Mouse (Mus musculus): ENCODE measurements at regions not wholly inside any gene's neighbourhood (a gene's known extent, or its start where the extent isn't known, plus 50 kb on each side); places are given as distances from the start of the nearest gene placed in this dataset.

DNA sequence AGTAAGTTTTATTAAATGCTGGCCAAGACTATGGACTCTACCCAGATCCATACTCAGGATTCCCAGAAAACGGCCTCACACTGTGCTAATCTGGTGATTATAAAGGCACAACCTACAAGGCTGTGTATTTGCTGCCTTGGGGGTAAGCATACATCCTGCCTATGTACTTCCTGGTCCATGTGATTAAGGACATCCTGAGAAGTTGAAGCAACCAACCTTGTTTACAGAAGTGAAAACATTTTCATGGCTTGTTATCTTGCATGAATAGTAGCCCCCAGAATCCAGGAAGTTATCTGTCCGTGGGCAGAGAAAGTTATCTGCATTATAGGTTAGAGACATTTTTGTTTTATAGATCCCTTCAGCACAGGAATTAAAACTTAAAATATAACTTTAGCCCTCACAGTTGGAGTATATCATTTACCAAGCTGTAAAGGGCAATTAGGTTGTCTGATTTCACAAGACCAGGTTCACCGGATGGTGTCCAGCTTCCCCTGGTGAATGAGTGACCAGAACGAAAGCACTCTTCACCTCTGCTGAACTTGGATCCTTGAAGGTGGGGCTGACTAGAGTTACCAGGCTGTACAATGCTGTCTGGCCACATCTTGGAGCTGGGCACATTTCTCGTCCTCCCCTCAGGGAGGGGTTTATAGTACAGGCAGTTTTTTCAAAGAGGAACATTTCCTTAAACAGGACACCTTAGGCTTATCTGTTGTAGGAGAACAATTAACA lies 90.1 kb upstream of the Tbl1xr1 start:
- H3ac ChIP-seq (ENCODE audit: control insufficient read depth, insufficient read length), result no peak overlapping the region
- H3K36me3 ChIP-seq (ENCODE audit: control insufficient read depth, insufficient read depth), result no peaks in the 10 kb centered on the region
- H3K4me2 ChIP-seq (ENCODE audit: low read depth), result no peak overlapping the region
- TF ChIP-seq MAX (IDR thresholded peaks at IDR 0.05; ENCODE audit: low read depth), result no peak
- no peak for TF ChIP-seq MYOD1 (IDR thresholded peaks at IDR 0.05; ENCODE audit: control insufficient read depth in 1 of 3, insufficient read length in 2 of 3, low read depth in 2 of 3)
- no peak for TF ChIP-seq MYOG (IDR thresholded peaks at IDR 0.05; ENCODE audit: control insufficient read depth in 1 of 3, insufficient read depth in 1 of 3, insufficient read length in 2 of 3, low read depth in 2 of 3)
- no peak for TF ChIP-seq TCF12 (IDR thresholded peaks at IDR 0.05; ENCODE audit: insufficient read depth, poor library complexity, severe bottlenecking)
- TF ChIP-seq USF1 (IDR thresholded peaks at IDR 0.05; ENCODE audit: low read depth), result no peak
- TF ChIP-seq CEBPB (IDR thresholded peaks at IDR 0.05; ENCODE audit: insufficient read depth, poor library complexity, severe bottlenecking), result no peak
- no peak for TF ChIP-seq SRF (IDR thresholded peaks at IDR 0.05; ENCODE audit: control insufficient read depth, insufficient read length, low read depth)
- no peak for TF ChIP-seq TCF3 (IDR thresholded peaks at IDR 0.05; ENCODE audit: insufficient read length, low read depth)
- no peak for TF ChIP-seq POLR2AphosphoS2 (IDR thresholded peaks at IDR 0.05; ENCODE audit: insufficient read length, low read depth)
- no peak for TF ChIP-seq E2F4 (IDR thresholded peaks at IDR 0.05; ENCODE audit: insufficient read depth)
- no peak for TF ChIP-seq REST (IDR thresholded peaks at IDR 0.05; ENCODE audit: insufficient read depth, insufficient read length)
- TF ChIP-seq POLR2A (IDR thresholded peaks at IDR 0.05; ENCODE audit: insufficient read length, low read depth), result no peak
- no peak overlapping the region for H3K4me3 ChIP-seq
- no peaks in the 10 kb centered on the region for H3K79me2 ChIP-seq (ENCODE audit: control insufficient read depth, insufficient read depth)
- H3K27me3 ChIP-seq (ENCODE audit: control insufficient read depth, insufficient read depth, insufficient read length), result no peaks in the 10 kb centered on the region

DNA sequence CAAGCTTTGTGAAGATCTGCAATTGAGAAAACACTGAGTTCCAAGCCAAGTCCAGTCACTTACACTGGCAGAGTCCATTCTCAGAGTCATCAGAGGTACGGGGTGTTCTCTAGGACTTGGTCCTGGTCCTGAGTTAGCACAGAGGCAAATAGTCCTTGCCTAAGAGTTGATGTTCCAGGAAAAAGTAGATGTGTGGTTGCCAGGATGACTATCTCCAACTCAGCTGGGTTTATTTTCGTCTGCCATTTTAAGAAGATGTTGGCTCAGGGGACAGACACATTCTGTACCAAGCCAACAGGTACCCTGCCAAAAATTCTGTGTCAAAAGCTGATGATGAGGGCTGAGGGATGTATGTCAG lies 89.6 kb upstream of the Tbl1xr1 start:
- TF ChIP-seq USF1 (IDR thresholded peaks at IDR 0.05; ENCODE audit: low read depth), result no peak
- no peak for TF ChIP-seq CEBPB (IDR thresholded peaks at IDR 0.05; ENCODE audit: insufficient read depth, poor library complexity, severe bottlenecking)
- Histone ChIP-seq H3K79me2 (ENCODE audit: control insufficient read depth, insufficient read depth) (no peaks in the 10 kb centered on the region), H3K27me3 (ENCODE audit: control insufficient read depth, insufficient read depth, insufficient read length) (no peaks in the 10 kb centered on the region), H3K4me2 (ENCODE audit: low read depth) (no peak overlapping the region), H3K4me3 (no peak overlapping the region), H3K36me3 (ENCODE audit: control insufficient read depth, insufficient read depth) (no peaks in the 10 kb centered on the region), H3ac (ENCODE audit: control insufficient read depth, insufficient read length) (no peak overlapping the region)

DNA sequence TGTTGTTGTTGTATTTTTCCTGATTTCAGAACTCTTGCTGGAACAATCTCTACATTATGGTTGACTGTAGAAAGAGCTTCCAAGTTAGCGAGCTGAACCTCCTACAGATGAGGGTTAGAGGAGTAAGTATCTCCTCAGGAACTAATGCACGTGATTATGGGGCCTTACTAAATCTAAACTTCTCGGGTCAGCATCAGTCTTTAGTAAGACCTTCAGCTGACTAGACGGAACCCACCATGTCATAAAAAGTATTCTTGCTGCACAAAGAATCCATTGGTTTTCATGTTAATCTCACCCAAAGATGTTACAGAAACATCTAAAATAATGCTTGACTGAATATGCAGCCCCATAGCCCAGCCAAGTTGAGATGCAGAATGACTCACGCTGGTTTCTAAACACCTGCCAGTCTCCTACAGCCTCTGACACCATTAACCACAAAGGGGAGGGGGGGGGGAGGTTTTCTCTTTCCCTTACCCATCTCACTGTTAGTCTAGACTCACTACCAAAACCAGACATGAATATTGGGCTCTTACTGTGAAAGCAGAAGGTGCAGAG lies 88.9 kb upstream of the Tbl1xr1 start:
- no peak overlapping the region for H3K4me3 ChIP-seq
- no peaks in the 10 kb centered on the region for H3K27me3 ChIP-seq (ENCODE audit: control insufficient read depth, insufficient read depth, insufficient read length)
- no peak for TF ChIP-seq TCF3 (IDR thresholded peaks at IDR 0.05; ENCODE audit: insufficient read length, low read depth)
- peak; percentile 41 to 75 (median 71) for TF ChIP-seq MYOD1 (IDR thresholded peaks at IDR 0.05; ENCODE audit: control insufficient read depth in 1 of 3, insufficient read length in 2 of 3, low read depth in 2 of 3)
- peak in 1 of 3 experiments; percentile 36 for TF ChIP-seq MYOG (IDR thresholded peaks at IDR 0.05; ENCODE audit: control insufficient read depth in 1 of 3, insufficient read depth in 1 of 3, insufficient read length in 2 of 3, low read depth in 2 of 3)
- no peak for TF ChIP-seq E2F4 (IDR thresholded peaks at IDR 0.05; ENCODE audit: insufficient read depth)
- no peak overlapping the region for H3ac ChIP-seq (ENCODE audit: control insufficient read depth, insufficient read length)
- H3K36me3 ChIP-seq (ENCODE audit: control insufficient read depth, insufficient read depth), result no peaks in the 10 kb centered on the region
- peak overlapping the region; percentile 31 for H3K4me2 ChIP-seq (ENCODE audit: low read depth)
- no peaks in the 10 kb centered on the region for H3K79me2 ChIP-seq (ENCODE audit: control insufficient read depth, insufficient read depth)

DNA sequence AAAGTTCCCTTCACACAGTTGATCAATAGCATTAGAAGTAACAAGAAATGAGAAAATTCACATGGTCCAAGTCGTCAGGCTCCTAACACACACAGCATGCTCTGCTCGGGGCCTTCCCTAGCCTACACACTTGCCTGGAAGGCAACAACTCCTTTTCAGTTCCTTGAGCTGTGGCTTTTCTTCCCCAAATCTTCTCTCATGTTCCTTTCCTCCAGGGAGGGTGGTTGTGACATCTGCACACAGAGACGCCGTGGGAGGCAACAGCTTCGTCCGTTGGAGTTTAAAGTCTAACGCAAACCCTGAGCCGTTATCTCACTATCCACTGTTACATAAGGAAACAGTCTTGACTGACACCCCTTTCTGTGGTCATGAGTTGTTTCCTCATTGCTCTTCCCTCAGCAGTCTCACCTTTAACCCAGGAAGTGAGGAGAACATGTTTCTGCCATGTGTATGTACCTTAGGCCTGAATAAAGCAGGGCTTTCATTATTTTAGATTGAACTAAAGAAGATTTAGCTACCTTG lies 88.4 kb upstream of the Tbl1xr1 start:
- Histone ChIP-seq H3K4me2 (ENCODE audit: low read depth) (peak overlapping the region; percentile 12), H3ac (ENCODE audit: control insufficient read depth, insufficient read length) (no peak overlapping the region), H3K27me3 (ENCODE audit: control insufficient read depth, insufficient read depth, insufficient read length) (no peaks in the 10 kb centered on the region), H3K79me2 (ENCODE audit: control insufficient read depth, insufficient read depth) (no peaks in the 10 kb centered on the region), H3K4me3 (no peak overlapping the region), H3K36me3 (ENCODE audit: control insufficient read depth, insufficient read depth) (no peaks in the 10 kb centered on the region)
- TF ChIP-seq USF1 (IDR thresholded peaks at IDR 0.05; ENCODE audit: low read depth), result no peak
- TF ChIP-seq MYOG (IDR thresholded peaks at IDR 0.05; ENCODE audit: control insufficient read depth in 1 of 3, insufficient read depth in 1 of 3, insufficient read length in 2 of 3, low read depth in 2 of 3), result no peak
- no peak for TF ChIP-seq REST (IDR thresholded peaks at IDR 0.05; ENCODE audit: insufficient read depth, insufficient read length)
- no peak for TF ChIP-seq TCF12 (IDR thresholded peaks at IDR 0.05; ENCODE audit: insufficient read depth, poor library complexity, severe bottlenecking)
- TF ChIP-seq POLR2A (IDR thresholded peaks at IDR 0.05; ENCODE audit: insufficient read length, low read depth), result no peak
- no peak for TF ChIP-seq SRF (IDR thresholded peaks at IDR 0.05; ENCODE audit: control insufficient read depth, insufficient read length, low read depth)
- no peak for TF ChIP-seq MYOD1 (IDR thresholded peaks at IDR 0.05; ENCODE audit: control insufficient read depth in 1 of 3, insufficient read length in 2 of 3, low read depth in 2 of 3)
- no peak for TF ChIP-seq MAX (IDR thresholded peaks at IDR 0.05; ENCODE audit: low read depth)
- no peak for TF ChIP-seq E2F4 (IDR thresholded peaks at IDR 0.05; ENCODE audit: insufficient read depth)
- no peak for TF ChIP-seq CEBPB (IDR thresholded peaks at IDR 0.05; ENCODE audit: insufficient read depth, poor library complexity, severe bottlenecking)
- no peak for TF ChIP-seq TCF3 (IDR thresholded peaks at IDR 0.05; ENCODE audit: insufficient read length, low read depth)
- TF ChIP-seq POLR2AphosphoS2 (IDR thresholded peaks at IDR 0.05; ENCODE audit: insufficient read length, low read depth), result no peak

DNA sequence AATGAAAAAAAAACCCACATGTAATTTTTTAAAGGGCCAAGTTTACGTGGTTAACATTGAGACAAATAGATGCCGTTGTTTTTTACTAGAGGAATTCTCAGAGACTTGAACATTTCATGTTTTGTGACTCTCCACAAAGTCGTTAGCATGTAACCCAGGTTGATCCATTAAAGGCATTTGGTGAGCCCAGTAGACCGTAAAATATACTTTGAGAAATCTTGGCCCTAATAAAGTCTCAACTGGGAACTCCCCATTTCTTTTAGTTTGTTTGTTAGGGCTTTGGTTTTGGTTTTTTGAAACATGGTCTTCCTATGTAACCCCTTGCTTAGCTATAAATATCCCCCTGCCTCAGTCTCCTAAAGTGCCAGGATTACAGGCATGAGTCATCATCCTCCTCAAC lies 85.9 kb upstream of the Tbl1xr1 start:
- H3K36me3 ChIP-seq (ENCODE audit: control insufficient read depth, insufficient read depth), result no peaks in the 10 kb centered on the region
- H3K79me2 ChIP-seq (ENCODE audit: control insufficient read depth, insufficient read depth), result no peaks in the 10 kb centered on the region
- TF ChIP-seq POLR2A (IDR thresholded peaks at IDR 0.05; ENCODE audit: insufficient read length, low read depth), result no peak
- TF ChIP-seq MYOD1 (IDR thresholded peaks at IDR 0.05; ENCODE audit: control insufficient read depth in 1 of 3, insufficient read length in 2 of 3, low read depth in 2 of 3), result no peak
- TF ChIP-seq MAX (IDR thresholded peaks at IDR 0.05; ENCODE audit: low read depth), result no peak
- no peak for TF ChIP-seq REST (IDR thresholded peaks at IDR 0.05; ENCODE audit: insufficient read depth, insufficient read length)
- no peak for TF ChIP-seq USF1 (IDR thresholded peaks at IDR 0.05; ENCODE audit: low read depth)
- no peak for TF ChIP-seq POLR2AphosphoS2 (IDR thresholded peaks at IDR 0.05; ENCODE audit: insufficient read length, low read depth)
- no peak for TF ChIP-seq SRF (IDR thresholded peaks at IDR 0.05; ENCODE audit: control insufficient read depth, insufficient read length, low read depth)
- no peak for TF ChIP-seq CEBPB (IDR thresholded peaks at IDR 0.05; ENCODE audit: insufficient read depth, poor library complexity, severe bottlenecking)
- no peak for TF ChIP-seq MYOG (IDR thresholded peaks at IDR 0.05; ENCODE audit: control insufficient read depth in 1 of 3, insufficient read depth in 1 of 3, insufficient read length in 2 of 3, low read depth in 2 of 3)
- TF ChIP-seq TCF3 (IDR thresholded peaks at IDR 0.05; ENCODE audit: insufficient read length, low read depth), result no peak
- no peak for TF ChIP-seq TCF12 (IDR thresholded peaks at IDR 0.05; ENCODE audit: insufficient read depth, poor library complexity, severe bottlenecking)
- no peak for TF ChIP-seq E2F4 (IDR thresholded peaks at IDR 0.05; ENCODE audit: insufficient read depth)
- no peak overlapping the region for H3K4me3 ChIP-seq
- H3K27me3 ChIP-seq (ENCODE audit: control insufficient read depth, insufficient read depth, insufficient read length), result no peaks in the 10 kb centered on the region
- no peak overlapping the region for H3ac ChIP-seq (ENCODE audit: control insufficient read depth, insufficient read length)
- no peak overlapping the region for H3K4me2 ChIP-seq (ENCODE audit: low read depth)
